Mouse (Mus musculus) embryo, embryonic 10.5 days (tissue): ENCODE results near the gene Naa20.

Experiments used
- DNase-seq: peaks from one replicate; pipeline ENCODE4 v3.0.0-alpha.2; 2015; ENCODE audit warnings: low spot score

Naa20 gene

DNA sequence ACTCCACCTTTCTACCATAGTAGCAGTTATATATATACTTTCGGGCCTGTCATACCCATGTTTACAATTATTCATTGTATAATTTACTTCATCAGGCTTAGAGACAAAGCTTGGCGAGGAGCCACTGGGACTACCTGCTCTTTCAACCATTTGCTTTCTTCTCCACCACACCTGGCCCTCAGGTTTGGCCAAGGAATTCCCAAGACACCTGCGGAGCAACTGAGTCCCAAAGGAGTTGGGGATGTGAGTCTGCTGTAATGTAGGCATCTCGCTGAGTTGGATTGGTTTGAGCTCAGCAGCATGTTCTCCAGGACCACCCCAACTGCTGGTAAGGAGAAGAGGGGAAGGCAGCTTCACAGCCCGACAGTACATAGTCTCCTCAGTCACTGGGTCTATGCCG lies at the start of gene Naa20:
Naa20 (plus strand) TSS at position 239 of the 400 bp plus-strand sequence.
- DNase-seq, result no peak

DNA sequence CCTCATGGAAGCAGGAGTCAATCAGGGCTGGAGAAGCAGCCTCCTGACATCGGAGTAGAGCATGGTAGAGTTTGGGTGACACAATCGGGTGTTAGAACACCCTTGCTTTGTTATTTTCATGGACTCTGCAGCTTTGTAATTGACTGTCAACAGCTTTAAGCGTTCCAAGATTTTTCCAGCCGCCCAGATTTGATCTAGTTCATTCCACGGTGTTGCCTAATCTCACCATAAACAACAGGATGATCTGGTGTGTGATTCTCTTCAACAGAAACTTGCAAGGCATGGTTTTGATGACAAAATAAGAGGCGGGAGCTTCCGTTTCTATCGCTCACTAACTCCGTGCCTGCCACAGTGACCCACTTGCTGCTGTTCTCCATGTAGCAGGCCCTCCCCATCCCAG lies 46.1 kb upstream of the Naa20 start:
- no peak for DNase-seq

DNA sequence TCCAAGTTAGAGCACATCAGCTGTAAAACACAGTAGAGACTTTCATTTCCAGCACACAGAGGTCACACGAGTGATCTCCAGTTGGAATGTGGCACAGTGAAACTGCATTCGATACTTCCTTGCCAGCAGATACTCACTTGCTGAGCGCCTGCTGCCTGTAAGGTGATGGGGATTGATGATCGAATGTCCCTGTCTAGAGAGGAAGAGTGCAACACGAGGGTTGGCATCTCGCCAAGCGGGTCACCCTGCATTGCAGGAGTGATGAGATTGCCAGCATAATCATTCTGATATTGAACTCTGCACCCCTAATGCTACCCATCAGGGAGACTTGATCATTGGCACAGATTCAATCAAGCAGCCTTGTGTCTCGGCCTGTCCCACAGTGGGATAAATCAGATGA lies 44.0 kb upstream of the Naa20 start:
- no peak for DNase-seq

DNA sequence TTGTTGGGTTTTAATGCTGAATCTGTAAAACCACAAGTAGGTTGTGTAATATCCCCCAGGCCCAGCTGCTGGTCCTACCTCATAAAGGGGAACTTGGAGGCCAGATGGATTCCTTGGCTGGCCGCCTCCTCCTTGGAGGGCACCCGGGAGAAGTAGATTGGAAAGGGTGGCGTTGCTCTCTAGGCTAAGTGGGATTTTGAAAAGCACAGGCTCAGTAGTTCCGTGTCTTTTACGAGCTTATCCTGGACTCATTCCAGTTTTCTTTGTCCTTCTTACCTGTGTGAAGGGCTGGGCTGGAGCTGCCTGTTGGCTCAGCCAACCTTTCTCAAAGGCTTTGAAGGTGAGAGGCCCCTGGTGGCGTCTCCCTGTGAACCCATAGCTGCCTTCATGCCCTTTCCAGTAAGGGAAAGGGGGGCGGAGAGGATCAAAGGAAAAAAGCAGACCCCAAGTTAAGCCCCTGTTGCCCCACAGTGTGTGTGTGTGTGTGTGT lies 42.4 kb upstream of the Naa20 start:
- DNase-seq, result no peak

DNA sequence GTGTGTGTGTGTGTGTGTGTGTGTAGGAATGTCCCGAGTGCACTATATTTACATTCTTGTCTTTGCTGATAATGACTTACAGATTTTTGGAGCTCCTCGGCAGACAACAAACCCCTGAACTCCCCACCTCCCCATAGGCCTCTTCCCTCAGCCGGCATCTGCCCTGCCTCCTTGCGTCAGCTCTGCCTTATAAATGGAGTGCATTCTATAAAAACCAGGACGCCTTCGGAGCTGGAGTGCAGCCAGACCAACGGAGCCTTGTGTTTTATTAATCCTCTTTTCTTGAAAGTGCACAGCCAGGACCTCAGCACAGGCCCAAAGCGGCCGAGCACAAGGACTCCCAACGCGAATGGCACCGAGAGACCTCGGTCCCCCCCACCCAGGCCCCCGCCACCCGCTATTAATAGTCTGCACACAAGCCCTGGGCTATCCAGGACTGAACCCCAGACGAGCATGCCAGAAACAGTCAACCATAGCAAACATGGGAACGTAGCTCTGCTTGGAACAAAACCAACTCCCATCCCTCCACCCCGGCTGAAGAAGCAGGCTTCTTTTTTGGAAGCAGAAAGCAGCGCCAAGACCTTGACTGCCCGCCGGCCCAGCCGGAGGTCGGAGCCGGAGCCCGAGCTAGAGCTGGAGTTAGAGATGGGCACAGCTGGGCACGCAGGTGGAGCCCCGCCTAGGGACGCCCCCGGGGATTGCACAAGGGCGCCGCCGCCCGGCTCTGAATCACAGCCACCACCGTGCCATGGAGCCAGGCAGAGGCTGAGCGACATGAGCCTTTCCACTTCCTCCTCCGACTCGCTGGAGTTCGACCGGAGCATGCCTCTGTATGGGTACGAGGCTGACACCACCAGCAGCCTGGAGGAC lies 41.7 kb upstream of the Naa20 start:
- peak; percentile 65 for DNase-seq

DNA sequence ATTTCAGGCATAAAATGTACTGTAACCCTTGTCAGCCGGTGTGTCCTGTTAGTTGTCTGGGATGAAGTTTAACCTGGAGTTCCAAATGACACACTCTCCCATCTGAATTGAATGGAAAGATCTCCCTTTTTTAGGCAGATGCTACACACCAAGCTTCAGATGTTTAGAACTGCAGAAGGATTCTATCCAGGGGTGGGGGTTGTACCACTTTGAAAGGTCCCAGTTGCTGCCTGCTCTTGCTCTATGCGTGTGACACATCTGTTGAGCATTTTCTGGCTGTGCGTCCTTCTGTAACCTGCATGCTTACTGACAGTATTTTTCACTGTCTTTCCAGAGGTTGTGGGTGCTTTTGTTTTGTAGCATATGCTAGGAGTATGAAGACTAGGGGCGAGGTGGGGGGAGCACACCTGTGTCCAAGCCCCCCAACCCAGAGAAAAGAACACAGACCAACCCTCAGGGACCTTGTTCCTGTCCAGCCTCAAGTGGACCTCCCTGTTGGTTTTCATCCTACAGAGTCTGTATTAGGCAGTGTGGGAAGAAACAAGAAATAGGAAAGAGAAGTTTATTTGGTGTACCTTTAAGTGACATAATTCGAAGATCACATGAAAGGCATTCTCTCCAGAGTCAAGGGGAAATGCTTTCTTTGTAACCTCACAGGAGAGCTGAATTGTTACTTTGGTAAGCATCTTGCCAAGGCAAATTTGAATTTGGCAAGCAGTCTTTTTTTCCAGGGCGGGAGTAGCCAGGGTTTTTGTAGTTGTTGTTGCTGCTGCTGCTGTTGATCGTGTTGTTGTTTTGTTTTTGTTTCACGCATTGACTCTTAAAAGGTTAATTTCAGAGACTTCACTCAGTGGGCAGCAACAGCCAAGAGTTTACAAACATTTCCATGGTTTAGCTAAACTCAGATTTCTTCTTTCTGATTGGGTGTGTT lies 40.4 kb upstream of the Naa20 start:
- no peak for DNase-seq

DNA sequence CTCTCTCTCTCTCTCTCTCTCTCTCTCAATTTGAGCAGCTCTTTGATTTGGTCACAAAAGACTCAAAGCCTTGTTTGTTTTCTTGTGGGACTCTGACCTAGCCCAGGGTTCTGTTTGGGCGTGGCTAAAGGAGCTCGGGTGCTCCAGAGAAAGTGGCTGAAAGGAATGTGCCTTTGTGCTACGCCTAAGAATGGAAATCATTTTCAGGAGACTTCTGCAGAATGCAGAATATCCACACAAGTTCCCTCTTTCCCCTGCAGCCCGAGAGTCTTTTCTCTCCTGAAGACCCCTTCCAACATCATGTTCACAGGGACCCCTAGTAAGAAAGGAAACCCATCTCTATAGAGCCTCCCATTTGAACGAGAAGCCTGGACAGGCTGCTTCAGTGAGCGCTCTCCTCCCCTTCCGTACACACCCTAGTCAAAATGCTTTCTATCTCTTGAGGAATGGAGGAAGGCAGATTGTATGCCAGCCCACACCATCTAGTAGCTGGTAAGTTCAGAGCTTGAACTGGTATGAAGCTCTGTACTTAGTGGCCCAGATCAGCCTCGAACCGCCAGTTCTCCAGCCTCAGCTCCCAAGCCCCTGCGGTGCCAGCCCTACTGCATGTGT lies 39.6 kb upstream of the Naa20 start:
- DNase-seq, result peak; percentile 69

DNA sequence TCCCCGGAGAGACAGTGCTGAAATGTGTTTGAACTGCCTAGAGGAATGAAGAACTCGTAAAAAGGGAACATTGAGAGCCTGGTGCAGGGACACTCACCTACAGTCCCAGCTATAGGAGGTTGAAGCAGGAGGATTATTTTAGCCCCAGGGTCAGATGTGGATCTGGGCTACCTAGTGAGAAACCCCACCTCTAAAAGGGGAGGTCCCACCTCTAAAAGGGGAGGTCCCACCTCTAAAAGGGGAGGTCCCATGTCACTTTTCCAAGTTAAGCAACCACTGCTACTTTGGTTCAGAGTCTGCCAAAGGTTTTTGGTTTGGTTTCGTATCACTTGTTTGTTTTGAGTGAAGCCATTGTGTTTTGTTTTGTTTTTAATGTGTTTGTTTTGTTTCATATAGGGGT lies 36.6 kb upstream of the Naa20 start:
- DNase-seq, result no peak

DNA sequence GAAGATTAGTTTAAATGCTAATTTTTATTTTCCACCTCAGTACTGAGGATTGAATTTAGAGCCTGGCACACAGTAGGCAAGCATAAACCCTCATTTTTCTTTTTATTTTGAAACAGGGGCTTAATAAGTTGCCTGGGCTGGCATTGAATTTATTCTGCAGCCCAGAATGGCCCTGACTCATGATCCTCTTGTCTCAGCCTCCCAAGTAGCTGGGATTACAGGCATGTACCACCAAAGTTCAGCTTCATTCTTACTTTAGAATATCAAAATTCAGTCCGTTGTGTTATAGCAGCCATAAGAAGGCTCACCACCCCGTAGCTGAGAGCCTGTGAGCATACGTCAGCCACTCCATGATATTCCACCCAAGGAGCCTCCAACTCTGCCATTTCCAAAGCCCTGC lies 35.7 kb upstream of the Naa20 start:
- no peak for DNase-seq

DNA sequence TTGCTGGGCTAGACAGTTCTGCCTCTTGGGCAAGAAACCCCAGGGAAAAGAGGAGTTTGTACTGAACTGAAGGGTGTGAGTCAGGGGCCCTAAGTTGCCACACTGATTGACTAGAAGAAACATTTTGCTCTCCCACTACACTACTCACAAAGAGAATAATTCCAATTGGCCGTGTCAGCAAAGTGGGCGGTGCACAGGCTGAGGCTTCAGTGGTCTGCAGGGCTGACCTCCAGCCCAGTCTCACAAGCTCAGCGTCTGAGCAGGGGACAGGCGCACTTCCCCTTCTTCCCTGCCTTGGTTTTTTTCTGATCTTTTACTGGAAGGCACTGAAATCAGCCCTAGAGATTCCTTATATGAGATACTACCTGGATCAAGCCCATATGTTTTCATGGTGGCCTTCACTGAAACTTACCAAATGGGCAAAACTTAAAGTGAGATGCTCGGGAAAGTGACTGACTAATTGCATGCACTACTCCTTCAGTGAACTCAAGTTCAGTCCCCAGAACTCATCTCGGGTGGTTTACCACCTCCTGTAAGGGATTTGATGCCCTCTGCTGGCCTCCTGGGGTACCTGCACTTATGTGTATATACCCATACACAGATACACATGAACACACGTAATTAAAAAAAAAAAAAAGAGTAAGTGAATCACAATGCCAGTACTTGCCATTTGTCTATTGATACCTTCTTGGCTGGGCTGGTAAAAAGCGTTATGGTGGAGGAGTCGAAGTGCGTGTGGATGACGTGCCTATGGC lies 35.0 kb upstream of the Naa20 start:
- no peak for DNase-seq

DNA sequence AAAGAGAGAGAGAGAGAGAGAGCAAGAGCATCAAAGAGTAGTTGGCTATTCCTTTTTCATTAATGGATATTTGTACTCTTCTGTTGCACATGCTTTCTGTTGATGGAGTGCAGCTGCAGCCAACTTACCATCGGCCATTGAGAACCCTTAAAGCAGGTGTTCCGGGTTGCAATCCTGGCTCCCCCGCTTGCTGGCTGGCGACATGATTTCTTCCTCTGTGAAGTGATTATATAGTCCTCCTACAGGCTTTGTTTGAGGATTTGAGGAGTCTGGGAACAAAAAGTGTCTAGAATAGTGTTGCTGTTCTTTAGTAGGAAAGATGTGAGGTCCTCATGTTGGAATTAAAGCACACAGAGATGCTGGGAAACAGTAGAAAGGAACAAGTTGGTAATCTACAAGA lies 30.6 kb upstream of the Naa20 start:
- DNase-seq, result no peak

DNA sequence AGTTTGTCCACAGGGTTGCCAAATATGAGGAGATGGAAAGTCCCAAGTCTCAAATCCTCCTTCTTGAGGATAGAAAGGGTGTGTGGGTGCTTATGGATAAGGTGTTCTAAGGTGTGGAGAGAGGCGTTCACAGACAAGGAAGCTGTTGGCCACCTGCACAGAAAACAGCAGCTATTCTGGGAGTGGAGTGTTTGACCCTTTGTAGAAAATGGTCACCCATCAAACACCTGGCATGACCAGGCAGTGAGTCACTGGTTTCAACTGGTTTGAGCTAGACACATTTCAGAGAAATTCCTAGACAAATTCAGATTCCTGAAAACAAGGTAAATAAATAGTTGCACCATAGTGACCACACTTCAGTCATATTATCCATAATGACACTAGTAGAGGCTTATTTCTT lies 29.8 kb upstream of the Naa20 start:
- no peak for DNase-seq

DNA sequence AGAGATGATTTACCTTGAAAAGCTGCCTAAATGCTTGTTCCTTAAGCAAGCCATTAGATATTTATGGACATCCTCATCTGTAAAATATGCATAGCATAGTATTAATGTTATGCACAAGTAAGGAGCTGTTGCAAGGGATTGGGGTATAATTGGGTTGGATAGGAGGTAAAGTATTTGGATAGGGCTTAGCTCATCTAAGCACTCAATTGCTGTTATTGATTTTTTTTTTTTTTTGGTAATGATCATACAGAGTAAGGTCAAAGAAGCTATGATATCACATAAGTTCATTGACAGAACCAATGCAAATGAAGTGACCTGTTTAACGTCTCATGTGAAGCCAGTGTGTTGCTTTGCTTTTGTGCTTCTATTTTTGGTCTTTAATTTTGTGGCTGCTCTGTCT lies 27.9 kb upstream of the Naa20 start:
- no peak for DNase-seq

DNA sequence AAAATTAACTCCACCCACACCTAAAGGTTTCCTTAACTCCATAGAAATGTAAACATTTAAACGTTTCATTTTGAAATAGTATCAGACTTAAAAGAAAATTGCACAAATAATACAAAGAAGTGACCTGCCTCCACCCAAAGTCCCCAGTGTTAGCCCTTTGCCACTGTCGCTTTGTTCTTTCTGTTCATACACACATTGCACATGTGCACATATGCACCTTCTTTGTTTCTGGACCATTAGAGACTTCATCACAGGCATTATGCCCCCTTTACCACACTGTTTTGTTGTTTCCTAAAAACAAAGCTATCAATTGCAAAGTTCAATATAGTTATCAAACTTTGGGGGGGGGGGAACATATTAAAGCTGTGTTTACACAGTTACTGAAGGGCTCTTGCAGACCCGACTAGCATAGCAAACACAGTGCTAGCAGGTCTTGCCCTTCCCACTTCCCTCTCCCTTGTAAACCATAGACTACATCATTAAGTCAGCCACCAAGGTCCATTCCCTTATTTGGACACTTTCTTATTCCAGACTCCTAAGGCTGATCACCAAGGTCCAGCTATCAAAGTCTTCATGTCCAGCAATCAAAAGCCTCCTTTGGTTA lies 26.9 kb upstream of the Naa20 start:
- DNase-seq, result no peak

DNA sequence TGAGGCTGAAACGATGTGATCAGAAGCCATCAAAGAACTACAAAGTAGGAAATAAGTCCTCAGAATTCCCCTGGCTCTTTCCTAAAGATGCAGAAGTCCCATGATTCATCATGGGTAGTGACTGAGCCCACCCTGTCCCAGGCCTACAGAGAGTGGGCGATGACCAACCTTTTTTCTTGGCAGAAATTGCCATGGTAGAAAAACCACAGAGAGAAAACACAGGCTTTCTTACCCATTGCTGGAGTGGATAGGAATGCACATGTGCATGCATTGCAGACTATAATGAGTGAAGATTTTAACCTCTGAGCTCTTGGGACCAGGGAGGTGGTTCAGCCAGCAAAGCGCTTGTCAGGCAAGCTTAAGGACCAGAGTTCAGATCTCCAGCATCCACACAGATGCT lies 24.7 kb upstream of the Naa20 start:
- no peak for DNase-seq

DNA sequence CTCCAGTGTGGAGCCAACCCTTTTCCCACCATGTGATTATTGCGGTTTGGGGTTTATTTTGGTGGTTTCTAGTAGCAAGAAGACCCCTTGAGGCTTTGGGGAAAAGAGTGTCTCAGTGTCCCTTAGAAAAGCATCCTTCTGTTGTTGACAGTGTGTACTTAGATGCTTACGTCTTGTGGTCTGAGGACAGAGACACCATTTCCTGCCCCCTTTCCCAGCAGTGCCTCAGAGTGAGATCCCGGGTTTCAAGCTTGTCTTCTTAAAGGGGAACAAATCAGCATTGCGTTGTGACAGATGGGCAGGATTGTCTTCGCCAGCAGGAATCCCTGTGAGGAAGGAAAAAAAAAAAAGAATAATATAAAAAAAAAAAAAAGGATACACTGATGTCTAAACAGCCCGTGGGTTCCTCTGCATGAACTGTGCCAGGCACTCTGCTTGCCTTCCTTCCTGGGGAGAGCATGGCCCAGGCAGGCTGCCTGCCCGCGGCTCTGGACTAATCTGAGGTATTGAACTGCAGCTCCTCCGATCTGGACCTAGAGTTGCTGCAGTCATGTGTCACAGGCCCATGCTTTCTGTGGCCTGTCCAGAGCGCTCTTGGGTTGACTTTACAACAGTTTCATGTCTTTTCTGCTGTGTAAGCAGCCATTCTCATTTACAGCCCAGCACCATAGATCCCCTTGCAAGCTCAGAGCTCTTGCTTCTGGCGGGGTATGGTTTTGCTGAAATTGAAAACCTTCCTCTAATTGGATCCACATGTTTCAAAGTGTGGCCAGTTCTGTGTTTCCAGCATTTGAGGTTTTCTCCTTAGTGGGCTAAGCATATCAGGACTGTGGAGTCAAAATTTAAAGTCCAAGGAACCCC lies 20.8 kb upstream of the Naa20 start:
- peak; percentile 69 for DNase-seq

DNA sequence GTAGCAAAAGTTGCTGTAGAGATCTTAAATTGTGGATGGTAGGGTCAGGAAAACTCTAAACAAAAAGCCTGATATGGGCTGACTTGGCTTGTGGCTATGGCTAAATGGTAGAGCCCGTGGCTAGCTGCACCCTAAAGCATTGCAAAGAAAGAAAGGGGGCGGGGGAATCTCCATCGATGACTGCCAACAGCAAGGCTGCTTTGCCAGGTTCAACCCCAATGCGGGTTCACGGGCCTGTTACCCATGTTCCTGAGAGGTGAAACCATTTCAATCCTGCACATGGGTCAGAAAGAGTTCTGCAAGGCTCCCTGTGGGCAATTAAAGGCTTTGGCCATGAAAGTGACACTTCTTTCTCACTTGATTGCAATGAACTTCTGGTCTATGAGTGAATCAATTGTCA lies 20.0 kb upstream of the Naa20 start:
- no peak for DNase-seq

DNA sequence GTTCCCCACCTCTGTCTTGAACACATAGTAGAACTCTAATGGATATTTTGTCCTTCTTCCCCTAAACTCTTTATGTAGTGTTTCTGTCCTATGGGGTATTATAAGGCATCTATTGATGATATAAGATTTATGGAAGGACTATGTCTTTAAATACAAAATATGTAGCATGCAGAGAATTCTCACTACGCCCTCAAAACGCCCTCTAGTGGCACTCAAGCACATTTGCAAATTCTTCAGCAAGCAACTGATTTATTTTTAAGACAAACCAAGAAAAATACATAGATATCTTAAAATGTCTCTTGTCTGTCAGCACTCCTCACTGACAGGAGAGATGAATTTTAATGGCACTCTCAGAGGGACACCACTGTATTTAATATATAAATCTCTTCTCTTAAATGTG lies 19.5 kb upstream of the Naa20 start:
- peak; percentile 34 for DNase-seq

DNA sequence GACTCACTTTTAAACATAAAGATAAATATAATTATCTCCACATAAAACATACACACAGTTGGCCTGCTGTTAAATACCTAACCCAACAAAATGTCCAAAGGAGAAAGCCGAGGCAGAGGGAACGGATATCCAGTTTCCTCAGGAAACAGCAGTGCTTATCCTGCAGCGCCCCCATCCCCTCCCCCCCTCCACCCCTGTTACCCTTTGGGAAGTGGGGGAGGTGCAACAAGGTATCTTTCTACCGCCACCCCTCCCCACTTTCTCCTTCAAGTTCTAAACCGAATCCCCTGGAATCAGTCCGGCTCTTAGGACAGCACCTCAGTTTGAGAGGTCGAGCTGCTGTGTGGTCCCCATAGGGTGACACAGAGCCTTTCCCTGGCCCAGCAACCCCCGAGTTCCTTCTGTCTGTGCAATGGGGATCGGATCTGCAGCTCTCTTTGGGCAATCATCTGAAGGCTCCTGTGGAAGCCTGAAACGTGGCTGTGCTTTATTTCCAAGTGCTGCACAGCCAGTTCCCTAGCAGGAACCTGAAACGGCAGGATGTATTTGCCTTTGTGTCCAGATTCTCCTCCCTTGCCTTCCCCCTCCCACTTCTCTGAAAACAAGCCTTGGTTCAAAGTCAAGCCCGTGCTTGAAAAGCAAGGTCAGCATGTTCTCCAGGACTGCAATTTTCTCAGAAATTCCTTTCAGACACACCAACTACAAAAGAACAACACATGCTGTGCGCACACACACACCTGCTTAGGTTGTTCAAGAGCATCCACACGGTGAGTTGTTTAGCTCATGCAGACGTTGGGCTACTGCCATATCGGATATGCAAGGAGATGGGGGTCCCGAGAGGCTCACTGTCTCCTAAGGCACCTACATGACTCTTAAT lies 17.6 kb upstream of the Naa20 start:
- DNase-seq, result peak; percentile 40
